Mouse (Mus musculus): ENCODE measurements around the gene Ankrd40.

Ankrd40 gene

DNA sequence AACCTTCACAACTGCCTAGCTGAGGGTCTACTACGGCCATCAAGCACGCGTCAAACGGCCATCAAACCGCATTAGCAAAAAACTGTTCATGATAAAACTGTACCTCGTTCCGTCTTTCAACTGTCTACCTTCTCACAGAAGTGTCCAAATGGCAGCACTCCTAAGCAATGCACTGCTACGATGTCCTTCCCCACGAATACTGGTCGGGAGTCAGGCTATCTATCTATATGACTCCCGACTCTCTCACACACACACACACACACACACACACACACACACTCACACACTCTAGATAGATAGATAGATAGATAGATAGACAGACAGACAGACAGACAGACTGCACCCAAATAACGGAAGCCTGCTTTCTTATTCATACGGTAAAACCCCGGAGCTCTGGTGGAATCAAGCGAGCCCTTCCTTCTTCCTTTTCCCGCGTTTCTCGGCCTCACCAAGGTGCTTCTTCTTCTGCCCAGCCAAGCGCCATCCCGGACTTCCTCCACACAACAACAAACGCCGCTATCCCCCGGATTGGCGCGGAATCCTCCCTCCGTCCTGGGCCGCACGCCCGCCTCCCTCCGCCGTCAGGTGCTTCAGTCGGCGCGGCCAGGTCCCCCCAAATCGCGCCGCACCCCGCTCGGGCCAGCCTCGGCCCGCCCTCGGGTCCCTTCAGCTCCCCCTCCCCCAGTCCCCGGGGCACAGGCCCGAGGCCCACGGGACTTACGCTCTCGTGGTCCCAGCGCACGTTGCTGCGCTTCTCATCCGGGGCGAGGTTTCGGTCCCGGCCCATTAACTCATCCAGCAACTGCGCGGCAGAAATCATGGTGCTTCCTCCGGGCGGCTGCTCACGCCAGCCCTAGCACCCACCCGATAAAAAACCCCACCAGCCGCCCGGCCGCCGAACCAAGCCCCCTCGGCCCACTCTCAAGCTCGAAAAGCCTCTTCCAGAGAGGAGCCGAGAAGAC lies 6.6 kb upstream of the Ankrd40 start:
- no peaks in the 10 kb centered on the region for H3K9me3 ChIP-seq (ENCODE audit: low read length)
- H3K4me1 ChIP-seq (replicated peaks; ENCODE audit: low read depth, low read length), result peaks cover 58% of the 10 kb centered on the region
- H3K27me3 ChIP-seq (ENCODE audit: insufficient read depth, low read length), result no peaks in the 10 kb centered on the region
- H3K36me3 ChIP-seq (ENCODE audit: insufficient read depth, low read length), result peaks cover 33% of the 10 kb centered on the region; the same call in 1 of the 2 replicates
- H3K4me3 ChIP-seq (replicated peaks; ENCODE audit: low read length), result peak overlapping the region; percentile 99
- no peak for TF ChIP-seq NANOG (IDR thresholded peaks at IDR 0.05; ENCODE audit: borderline replicate concordance, low read length)
- no peak for TF ChIP-seq CTCF (conservative IDR thresholded peaks at IDR 0.05; ENCODE audit: low read length)
- TF ChIP-seq POU5F1 (IDR thresholded peaks at IDR 0.05; ENCODE audit: borderline replicate concordance, low read length), result no peak

GRCm38 (mm10) chr11:94321931-94322400 lies 5.8 kb upstream of the Ankrd40 start, which contains the start of gene Luc7l3:
TSS of gene Luc7l3 (minus strand) at chr11:94321988.
- TF ChIP-seq POU5F1 (IDR thresholded peaks at IDR 0.05; ENCODE audit: borderline replicate concordance, low read length) (no peak), CTCF (conservative IDR thresholded peaks at IDR 0.05; ENCODE audit: low read length) (no peak), NANOG (IDR thresholded peaks at IDR 0.05; ENCODE audit: borderline replicate concordance, low read length) (no peak)
- Histone ChIP-seq H3K36me3 (ENCODE audit: insufficient read depth, low read length) (peaks cover 26% of the 10 kb centered on the region; the same call in 1 of the 2 replicates), H3K4me3 (replicated peaks; ENCODE audit: low read length) (peak within 1 kb of the TSS; percentile 99), H3K4me1 (replicated peaks; ENCODE audit: low read depth, low read length) (peaks cover 57% of the 10 kb centered on the region), H3K9me3 (ENCODE audit: low read length) (no peaks in the 10 kb centered on the region), H3K27me3 (ENCODE audit: insufficient read depth, low read length) (no peaks in the 10 kb centered on the region)

- H3K9me3 ChIP-seq (ENCODE audit: low read length), result no peaks in the 10 kb centered on the region
- no peak for TF ChIP-seq POU5F1 (IDR thresholded peaks at IDR 0.05; ENCODE audit: borderline replicate concordance, low read length)
- no peak for TF ChIP-seq NANOG (IDR thresholded peaks at IDR 0.05; ENCODE audit: borderline replicate concordance, low read length)
- TF ChIP-seq CTCF (conservative IDR thresholded peaks at IDR 0.05; ENCODE audit: low read length), result no peak
- H3K4me1 ChIP-seq (replicated peaks; ENCODE audit: low read depth, low read length), result peaks cover 55% of the 10 kb centered on the region
These were observed 5.2 kb upstream of the Ankrd40 start for GRCm38 (mm10) chr11:94322636-94323035.

DNA sequence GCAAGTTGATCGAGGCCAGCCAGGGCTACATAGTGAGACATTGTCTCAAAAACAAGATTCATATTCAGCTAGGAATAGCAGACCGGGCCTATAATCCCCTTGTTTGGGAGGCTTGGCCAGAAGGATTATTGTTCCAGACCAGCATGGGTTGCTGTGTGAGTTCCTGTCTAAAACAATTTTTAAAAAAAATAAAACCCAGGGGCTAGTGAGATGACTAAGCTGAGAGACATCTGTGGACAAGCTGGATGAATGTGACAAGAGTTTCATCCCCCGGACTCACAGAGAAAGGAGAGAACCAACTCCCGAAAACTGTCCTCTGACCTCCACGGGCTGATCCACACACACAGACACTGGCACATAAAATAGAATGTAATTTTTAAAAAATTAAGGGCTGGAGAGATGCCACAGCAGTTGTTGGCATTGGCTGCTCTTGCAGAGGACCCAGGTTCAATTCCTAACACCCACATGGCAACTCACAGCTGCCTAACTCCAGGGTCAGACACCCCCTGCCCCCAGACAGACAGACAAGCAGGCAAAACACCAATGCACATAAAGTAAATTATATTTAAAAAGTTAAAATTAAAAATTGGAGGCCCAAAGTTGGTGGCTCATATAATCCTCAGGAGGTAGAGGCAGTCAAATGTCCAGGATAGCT lies 4.4 kb upstream of the Ankrd40 start:
- no peaks in the 10 kb centered on the region for H3K9me3 ChIP-seq (ENCODE audit: low read length)
- H3K27me3 ChIP-seq (ENCODE audit: insufficient read depth, low read length), result no peaks in the 10 kb centered on the region
- TF ChIP-seq POU5F1 (IDR thresholded peaks at IDR 0.05; ENCODE audit: borderline replicate concordance, low read length) (no peak), CTCF (conservative IDR thresholded peaks at IDR 0.05; ENCODE audit: low read length) (no peak), NANOG (IDR thresholded peaks at IDR 0.05; ENCODE audit: borderline replicate concordance, low read length) (no peak)
- peaks cover 48% of the 10 kb centered on the region for H3K4me1 ChIP-seq (replicated peaks; ENCODE audit: low read depth, low read length)
- H3K4me3 ChIP-seq (replicated peaks; ENCODE audit: low read length), result no peak overlapping the region
- peaks cover 17% of the 10 kb centered on the region; the same call in 1 of the 2 replicates for H3K36me3 ChIP-seq (ENCODE audit: insufficient read depth, low read length)

More at GRCm38 (mm10) chr11:94322636-94323035, 5.2 kb upstream of the Ankrd40 start:
- peak overlapping the region; percentile 99 for H3K4me3 ChIP-seq (replicated peaks; ENCODE audit: low read length)
- H3K27me3 ChIP-seq (ENCODE audit: insufficient read depth, low read length), result no peaks in the 10 kb centered on the region
- peaks cover 23% of the 10 kb centered on the region; the same call in 1 of the 2 replicates for H3K36me3 ChIP-seq (ENCODE audit: insufficient read depth, low read length)

- TF ChIP-seq POU5F1 (IDR thresholded peaks at IDR 0.05; ENCODE audit: borderline replicate concordance, low read length), result no peak
- TF ChIP-seq CTCF (conservative IDR thresholded peaks at IDR 0.05; ENCODE audit: low read length), result no peak
- no peak for TF ChIP-seq NANOG (IDR thresholded peaks at IDR 0.05; ENCODE audit: borderline replicate concordance, low read length)
- peaks cover 46% of the 10 kb centered on the region for H3K4me1 ChIP-seq (replicated peaks; ENCODE audit: low read depth, low read length)
- H3K4me3 ChIP-seq (replicated peaks; ENCODE audit: low read length), result no peak overlapping the region
- no peaks in the 10 kb centered on the region for H3K27me3 ChIP-seq (ENCODE audit: insufficient read depth, low read length)
- H3K9me3 ChIP-seq (ENCODE audit: low read length), result no peaks in the 10 kb centered on the region
- H3K36me3 ChIP-seq (ENCODE audit: insufficient read depth, low read length), result 0 out of 2 replicates have a peak, but pooled peaks cover 4% of the 10 kb centered on the region
These were observed 3.2 kb upstream of the Ankrd40 start for GRCm38 (mm10) chr11:94324618-94325017.

- H3K9me3 ChIP-seq (ENCODE audit: low read length), result no peaks in the 10 kb centered on the region
- 0 out of 2 replicates have a peak, but pooled peaks cover 4% of the 10 kb centered on the region for H3K36me3 ChIP-seq (ENCODE audit: insufficient read depth, low read length)
- peaks cover 43% of the 10 kb centered on the region for H3K4me1 ChIP-seq (replicated peaks; ENCODE audit: low read depth, low read length)
- no peaks in the 10 kb centered on the region for H3K27me3 ChIP-seq (ENCODE audit: insufficient read depth, low read length)
- H3K4me3 ChIP-seq (replicated peaks; ENCODE audit: low read length), result peak overlapping the region; percentile 41; the same call in 1 of the 2 replicates
- TF ChIP-seq POU5F1 (IDR thresholded peaks at IDR 0.05; ENCODE audit: borderline replicate concordance, low read length) (no peak), CTCF (conservative IDR thresholded peaks at IDR 0.05; ENCODE audit: low read length) (no peak), NANOG (IDR thresholded peaks at IDR 0.05; ENCODE audit: borderline replicate concordance, low read length) (no peak)
These were observed 815 bp upstream of the Ankrd40 start for GRCm38 (mm10) chr11:94326961-94327411.

GRCm38 (mm10) chr11:94328644-94329025 lies 834 bp downstream of the Ankrd40 start:
- Histone ChIP-seq H3K27me3 (ENCODE audit: insufficient read depth, low read length) (no peaks in the 10 kb centered on the region), H3K9me3 (ENCODE audit: low read length) (no peaks in the 10 kb centered on the region), H3K4me1 (replicated peaks; ENCODE audit: low read depth, low read length) (peaks cover 32% of the 10 kb centered on the region), H3K36me3 (ENCODE audit: insufficient read depth, low read length) (peaks cover 5% of the 10 kb centered on the region), H3K4me3 (replicated peaks; ENCODE audit: low read length) (peak overlapping the region; percentile 88)
- no peak for TF ChIP-seq CTCF (conservative IDR thresholded peaks at IDR 0.05; ENCODE audit: low read length)
- no peak for TF ChIP-seq POU5F1 (IDR thresholded peaks at IDR 0.05; ENCODE audit: borderline replicate concordance, low read length)
- no peak for TF ChIP-seq NANOG (IDR thresholded peaks at IDR 0.05; ENCODE audit: borderline replicate concordance, low read length)
